Mouse (Mus musculus) mouse embryonic stem cell (cell line): Measurements from ENCODE around the gene Erc2.

ENCODE experiments used
- in situ Hi-C, 2 experiments: fragments of 300-500 bp; cut with MboI; formaldehyde crosslinking; loops; 1 replicate in 1 of 2; 3 replicates in 1 of 2; pipeline ENCODE4 v1.14.3; 2019 to 2020; ENCODE audit warnings: low sequenced_read_pairs in 2 of 2, low pct_unique_long_range_greater_than_20kb in 1 of 2, mixed read lengths in 1 of 2; ENCODE audit not compliant: unreplicated experiment in 1 of 2

Gene Erc2

GRCm38 (mm10) chr14:28510341-28511028, 888.3 kb downstream of the Erc2 start:
- in situ Hi-C loops: loop anchor here in 1 of 2 experiments (25.0 kb wide), 1 partner anchor 423 kb away; no protein-coding TSS in a partner anchor

DNA sequence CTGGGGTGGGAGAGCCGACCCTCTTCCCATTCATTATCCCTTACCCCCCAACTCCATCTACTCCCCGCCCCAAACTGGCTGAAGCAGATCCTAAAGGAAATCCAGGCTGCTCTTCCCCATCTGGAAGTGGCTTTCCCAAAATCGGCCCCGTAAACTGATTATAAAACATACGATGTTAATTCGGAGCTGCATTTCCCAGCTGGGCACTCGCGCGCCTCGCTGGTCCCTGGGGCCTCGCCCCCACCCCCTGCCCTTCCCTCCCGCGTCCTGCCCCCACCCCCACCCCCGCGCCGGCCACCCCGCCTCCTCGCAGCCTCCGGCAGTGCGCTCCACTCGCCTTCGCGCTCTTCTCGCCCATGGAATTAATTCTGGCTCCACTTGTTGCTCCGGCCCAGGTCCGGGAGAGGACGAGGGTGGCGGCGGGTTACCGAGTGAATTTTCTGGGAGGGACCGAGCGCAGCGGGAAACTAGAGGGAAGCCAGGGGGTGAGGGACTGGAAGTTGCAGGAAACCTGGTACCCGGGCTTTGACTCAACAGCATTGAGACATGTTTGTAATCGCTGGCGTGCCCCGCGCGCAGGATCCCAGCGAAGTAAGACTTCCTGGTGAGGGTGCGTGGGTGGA, 888.9 kb downstream of the Erc2 start:
- in situ Hi-C loops: loop anchor here in 1 of 2 experiments (25.0 kb wide), 1 partner anchor 424 kb away; no protein-coding TSS in a partner anchor

DNA sequence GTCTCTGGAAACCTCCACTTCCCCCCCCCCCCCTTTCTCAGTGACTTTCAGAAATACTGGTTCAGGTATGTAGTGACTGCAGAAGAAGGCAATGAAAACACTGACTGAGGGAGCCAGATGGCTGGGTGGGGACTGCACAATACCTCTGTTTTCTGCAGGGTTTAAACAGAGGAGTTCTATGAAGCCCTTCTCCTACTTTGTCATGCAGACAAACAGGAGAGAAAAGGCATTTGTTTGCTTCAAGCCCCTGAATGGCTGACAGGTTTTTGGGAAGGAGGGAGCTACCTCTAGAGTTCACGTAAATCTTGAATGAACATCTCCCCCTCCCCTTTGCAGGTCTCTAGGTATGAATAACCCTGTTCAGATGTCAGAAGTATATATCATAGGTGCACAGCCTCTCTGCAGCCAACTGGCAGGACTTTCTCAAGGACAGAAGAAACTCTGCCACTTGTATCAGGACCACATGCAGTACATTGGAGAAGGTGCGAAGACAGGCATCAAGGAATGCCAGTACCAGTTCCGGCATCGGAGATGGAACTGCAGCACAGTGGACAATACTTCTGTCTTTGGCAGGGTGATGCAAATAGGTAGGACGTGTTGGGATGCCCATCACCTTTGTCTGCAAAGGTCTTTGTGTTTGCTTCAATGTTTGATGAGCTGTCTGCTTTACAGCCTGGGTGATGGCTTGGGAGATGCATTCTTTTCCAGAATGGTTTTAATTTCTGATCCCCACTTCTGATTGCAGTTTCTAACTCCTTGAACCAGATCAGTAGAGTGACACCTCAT, 890.8 kb downstream of the Erc2 start:
- in situ Hi-C loops: loop anchor here in 1 of 2 experiments (25.0 kb wide), 1 partner anchor 426 kb away; no protein-coding TSS in a partner anchor

DNA sequence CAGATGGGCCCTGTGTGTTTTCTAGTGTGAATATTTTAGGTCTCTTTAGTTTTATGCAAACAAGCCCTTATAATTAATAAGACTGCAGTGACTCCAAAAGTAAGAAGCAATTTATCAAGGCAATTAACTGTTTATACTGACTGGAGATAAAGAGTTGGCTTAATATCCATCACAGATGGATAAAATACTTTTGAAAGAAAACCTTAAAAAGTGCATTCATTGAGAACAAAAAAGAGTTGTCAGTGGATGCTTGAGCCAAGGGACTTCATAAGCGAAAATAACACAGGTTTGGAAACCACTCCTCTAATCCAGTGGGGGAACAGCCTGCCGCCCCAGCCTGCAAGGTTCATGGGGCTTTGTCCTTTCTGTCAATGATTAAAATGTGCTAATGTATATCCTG, 891.9 kb downstream of the Erc2 start:
- in situ Hi-C loops: loop anchor here in 1 of 2 experiments (25.0 kb wide), 1 partner anchor 427 kb away; no protein-coding TSS in a partner anchor

GRCm38 (mm10) chr14:28515331-28515730, 893.1 kb downstream of the Erc2 start:
- in situ Hi-C loops: loop anchor here in 1 of 2 experiments (25.0 kb wide), 1 partner anchor 428 kb away; no protein-coding TSS in a partner anchor

DNA sequence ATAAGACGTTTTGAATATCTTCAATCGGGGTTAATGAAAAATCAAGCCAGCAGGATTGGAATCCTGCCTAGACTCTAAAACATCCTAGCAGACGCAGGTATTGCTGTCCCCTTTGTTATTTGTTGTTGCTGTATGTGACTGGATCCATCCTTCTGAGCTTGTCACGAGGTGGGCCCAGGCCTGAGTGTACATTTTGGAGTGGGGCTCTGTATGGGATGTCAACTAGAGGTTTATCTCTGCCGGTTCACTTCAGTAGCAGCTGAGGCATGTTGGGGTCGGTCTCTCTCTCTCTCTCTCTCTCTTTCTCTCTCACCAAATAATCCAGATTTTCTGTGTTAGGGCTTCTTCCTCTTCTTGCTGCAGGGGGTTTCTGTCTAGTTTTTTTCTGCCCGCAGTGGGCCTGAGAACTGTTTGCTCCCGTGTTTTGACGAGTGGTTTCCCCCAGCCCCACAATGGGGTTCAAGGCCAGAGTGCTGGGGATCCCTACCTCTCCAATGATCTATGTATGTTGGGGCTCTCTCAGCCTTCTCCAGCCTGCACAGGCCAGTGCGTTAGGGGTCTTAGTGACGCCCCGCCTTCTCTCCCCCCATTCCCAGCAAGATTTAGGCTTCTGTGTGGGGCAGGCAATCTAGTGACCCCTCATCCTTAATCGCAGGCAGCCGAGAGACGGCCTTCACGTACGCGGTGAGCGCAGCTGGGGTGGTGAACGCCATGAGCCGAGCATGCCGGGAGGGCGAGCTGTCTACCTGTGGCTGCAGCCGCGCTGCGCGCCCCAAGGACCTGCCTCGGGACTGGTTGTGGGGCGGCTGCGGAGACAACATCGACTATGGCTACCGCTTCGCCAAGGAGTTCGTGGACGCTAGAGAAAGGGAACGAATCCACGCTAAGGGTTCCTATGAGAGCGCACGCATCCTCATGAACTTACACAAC, 895.7 kb downstream of the Erc2 start:
- in situ Hi-C loops: loop anchor here in 1 of 2 experiments (25.0 kb wide), 1 partner anchor 431 kb away; no protein-coding TSS in a partner anchor

- in situ Hi-C loops: loop anchor here in 1 of 2 experiments (25.0 kb wide), 1 partner anchor 434 kb away; no protein-coding TSS in a partner anchor
Observed at GRCm38 (mm10) chr14:28521106-28521505, 898.9 kb downstream of the Erc2 start.

DNA sequence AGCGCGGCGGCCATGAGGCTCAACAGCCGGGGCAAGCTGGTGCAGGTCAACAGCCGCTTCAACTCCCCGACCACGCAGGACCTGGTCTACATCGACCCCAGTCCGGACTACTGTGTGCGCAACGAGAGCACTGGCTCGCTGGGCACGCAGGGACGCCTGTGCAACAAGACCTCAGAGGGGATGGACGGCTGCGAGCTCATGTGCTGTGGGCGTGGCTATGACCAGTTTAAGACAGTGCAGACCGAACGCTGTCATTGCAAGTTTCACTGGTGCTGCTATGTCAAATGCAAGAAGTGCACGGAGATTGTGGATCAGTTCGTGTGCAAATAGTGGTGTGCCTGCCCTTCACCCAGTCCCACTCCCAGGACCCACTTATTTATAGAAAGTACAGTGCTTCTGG, 900.4 kb downstream of the Erc2 start:
- in situ Hi-C loops: loop anchor here in 1 of 2 experiments (25.0 kb wide), 1 partner anchor 435 kb away; no protein-coding TSS in a partner anchor

- in situ Hi-C loops: no loop called here
Observed at GRCm38 (mm10) chr14:28525566-28525965, 903.3 kb downstream of the Erc2 start.
